Mouse (Mus musculus) activated CD4-positive, CD25-positive, alpha-beta regulatory T cell, adult 4 months (primary cell): ENCODE measurements around the gene Spata31d1d. TPM values are rescaled to one million over a fixed set of nuclear protein-coding genes. Genes with fewer than 3 reads are reported as not detected.

Source experiments
- ATAC-seq: one replicate; pipeline ENCODE4 v1.8.0; 2017
- polyA plus RNA-seq, 2 experiments: library from polyadenylated mRNA; unstranded; fragments of 100-300 nt; shearing (Covaris generic); gene quantifications; one replicate each; pipeline ENCODE4 v1.2.1; 2017

Gene Spata31d1d
- polyA plus RNA-seq, 2 experiments from 2014 or later, result not detected

DNA sequence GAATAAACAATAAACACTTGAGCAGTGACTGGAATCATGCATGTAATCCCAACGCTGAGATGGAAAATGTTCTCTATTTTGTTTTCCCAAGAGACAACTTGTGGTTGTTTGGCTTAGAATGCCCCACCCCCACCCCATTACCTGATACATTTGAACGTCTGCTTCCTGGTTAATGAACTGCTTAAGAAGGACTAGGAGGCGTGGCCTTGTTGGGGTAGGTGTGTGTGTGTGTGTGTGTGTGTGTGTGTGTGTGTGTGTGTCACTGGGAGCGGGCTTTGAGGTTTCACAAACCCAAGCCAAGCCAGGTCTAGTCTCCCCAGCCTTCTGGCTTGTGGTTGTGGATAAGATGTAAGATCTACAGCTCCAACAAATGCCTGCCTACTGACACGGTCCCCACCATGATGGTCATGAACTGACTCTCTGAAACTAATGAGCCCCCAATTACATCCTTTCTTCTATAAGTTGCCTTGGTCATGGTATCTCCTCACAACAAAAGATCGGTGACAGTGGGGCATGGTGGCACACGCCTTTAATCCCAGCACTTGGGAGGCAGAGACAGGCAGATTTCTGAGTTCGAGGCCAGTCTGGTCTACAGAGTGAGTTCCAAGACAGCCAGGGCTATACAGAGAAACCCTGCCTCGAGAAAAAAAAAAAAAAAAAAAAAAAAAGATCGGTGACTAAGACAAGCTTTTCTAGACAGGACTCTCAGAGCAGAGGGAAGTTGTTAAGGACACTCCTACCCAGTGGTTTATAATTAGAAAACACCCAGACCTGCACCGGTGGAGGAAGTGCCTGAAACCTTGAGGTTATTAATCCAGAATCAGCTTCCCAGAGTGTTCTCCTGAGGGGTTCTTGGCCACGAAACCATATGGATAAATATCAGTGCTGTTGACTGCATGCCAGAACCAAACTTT is 55.0 kb downstream of the Spata31d1d start:
- ATAC-seq, result no peak

Other genes starting within 250 kb of the Spata31d1d start
- 10 to 100 TPM; 10.1 to 15.6 TPM for gene Agtpbp1, start 146.5 kb downstream of the Spata31d1d start, polyA plus RNA-seq
- gene Naa35, start 146.5 kb downstream of the Spata31d1d start, polyA plus RNA-seq, result 10 to 100 TPM; 79.9 to 87.5 TPM
- gene Golm1, start 55.9 kb downstream of the Spata31d1d start, polyA plus RNA-seq, result 10 to 100 TPM; 36.1 to 40.9 TPM
- gene 4921517D22Rik, start 37.6 kb downstream of the Spata31d1d start, polyA plus RNA-seq, result under 1 TPM in 1 of 2 experiments, not detected in 1; 0.48 TPM
- gene Spata31d1a, start 21.4 kb downstream of the Spata31d1d start, polyA plus RNA-seq, result not detected
- gene Spata31d1b, start 19.5 kb downstream of the Spata31d1d start, polyA plus RNA-seq, result not detected
- gene 1700014D04Rik, start 15.0 kb upstream of the Spata31d1d start, polyA plus RNA-seq, result not detected
- gene Isca1, start 38.1 kb upstream of the Spata31d1d start, polyA plus RNA-seq, result 10 to 100 TPM; 40.9 to 53.5 TPM
- gene Gm49354, start 50.5 kb upstream of the Spata31d1d start, polyA plus RNA-seq, result not detected
- gene Tut7, start 91.4 kb upstream of the Spata31d1d start, polyA plus RNA-seq, result 10 to 100 TPM; 62.4 to 64.7 TPM